9 mouse cellular contexts compared by ENCODE assay signal in the genomic region with DNA sequence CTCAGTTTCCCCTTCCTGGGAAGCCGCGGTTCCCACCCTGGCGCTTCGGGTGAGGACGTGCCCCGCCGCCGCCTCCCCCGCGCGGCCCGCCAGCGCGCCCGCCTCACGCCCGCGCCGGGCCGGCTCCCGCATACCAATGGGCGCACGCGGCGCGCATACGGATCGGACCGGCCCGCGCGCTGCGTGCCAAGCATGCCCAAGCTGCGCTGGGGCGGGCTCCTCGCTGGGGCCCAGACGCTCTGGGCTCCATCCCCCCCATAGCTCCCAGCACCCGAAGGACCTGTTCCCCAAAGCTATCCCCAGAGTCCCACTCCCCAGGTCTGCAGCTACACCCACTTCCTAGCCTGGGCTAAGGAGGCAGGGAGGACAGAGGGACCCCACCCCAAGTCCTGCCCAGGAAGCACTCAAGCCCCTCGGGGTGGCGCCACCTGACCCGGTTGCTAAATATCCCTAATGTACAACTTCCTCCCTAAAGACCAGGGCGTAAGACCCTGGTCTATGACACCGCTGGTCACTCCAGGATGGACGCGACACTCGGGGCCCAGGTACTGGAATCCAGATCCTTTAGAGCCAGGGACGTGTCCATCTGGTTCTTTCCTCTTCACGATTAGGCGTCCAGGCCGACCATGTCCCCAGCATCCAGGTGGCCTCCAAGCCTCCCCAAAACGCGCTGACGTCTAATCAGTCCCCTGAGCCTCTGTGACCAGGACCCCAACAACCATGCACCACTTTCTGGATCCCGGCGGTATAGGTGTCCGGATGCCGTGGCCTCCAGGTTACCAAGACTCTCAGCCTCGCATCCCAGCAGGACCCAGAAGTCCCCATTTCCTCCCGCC. TPM values are rescaled to one million over a fixed set of nuclear protein-coding genes. Genes with fewer than 3 reads are reported as not detected.
DNase-seq lines count a peak whose midpoint lies in the region; ATAC-seq and TF ChIP-seq lines count a peak whose summit lies in the region.
"Had no signal": no experiment of that assay in that cellular context is flagged by ENCODE, and none has a peak within 500 bp of the region (broad histone marks: within the 10 kb centered on the region; RNA-seq: fewer than 3 reads in every experiment).

No protein-coding gene starts in this region.

- H3K27me3 ChIP-seq in lung, embryonic 16.5 days (ENCODE audit: control insufficient read depth, insufficient read depth, low read depth, low read length) = peaks cover 61% of the 10 kb centered on the region
- H3K27me3 ChIP-seq in forebrain, embryonic 14.5 days (replicated peaks; ENCODE audit: control insufficient read depth, insufficient read depth, low read length) = peaks cover 53% of the 10 kb centered on the region
- H3K27me3 ChIP-seq in limb, embryonic 14.5 days (ENCODE audit: control insufficient read depth, insufficient read depth, low read length) = peaks cover 62% of the 10 kb centered on the region
- peaks cover 44% of the 10 kb centered on the region for H3K27me3 ChIP-seq in small intestine, adult 2 months (ENCODE audit: control insufficient read depth, insufficient read depth, low read length)

- TF ChIP-seq POLR2A in limb, embryonic 14.5 days (IDR thresholded peaks at IDR 0.05; ENCODE audit: borderline replicate concordance, extremely low read depth, insufficient read depth, insufficient read length) = no peak
- TF ChIP-seq POLR2A in small intestine, adult 2 months (IDR thresholded peaks at IDR 0.05; ENCODE audit: low read depth, low read length) = no peak

- ATAC-seq in lung, embryonic 16.5 days (ENCODE audit: low read depth) = 0 out of 2 replicates have a peak, but pooled peaks have one; percentile 24
- no peak for ATAC-seq in forebrain, embryonic 14.5 days
- ATAC-seq in limb, embryonic 14.5 days (ENCODE audit: low FRiP score, low read depth) = no peak

- no peaks in the 10 kb centered on the region for H3K36me3 ChIP-seq in lung, embryonic 16.5 days (ENCODE audit: control insufficient read depth, insufficient read depth, low read length)
- H3K36me3 ChIP-seq in forebrain, embryonic 14.5 days (ENCODE audit: control insufficient read depth, insufficient read depth, low read length) = no peaks in the 10 kb centered on the region
- H3K36me3 ChIP-seq in limb, embryonic 14.5 days (ENCODE audit: control insufficient read depth, insufficient read depth, low read length) = no peaks in the 10 kb centered on the region
- no peaks in the 10 kb centered on the region for H3K36me3 ChIP-seq in small intestine, adult 2 months (ENCODE audit: control insufficient read depth, insufficient read depth, low read length)

- WGBS in lung, embryonic 16.5 days = 2% methylated on average over 50 of the region's 59 CpGs
- WGBS in forebrain, embryonic 14.5 days = under 1% methylated on average over 58 of the region's 59 CpGs
- WGBS in limb, embryonic 14.5 days = 2% methylated on average over 37 of the region's 59 CpGs
- WGBS in small intestine, adult 2 months = 3% methylated on average over 57 of the region's 59 CpGs

- peak overlapping the region; percentile 40 for H3K4me3 ChIP-seq in lung, embryonic 16.5 days (ENCODE audit: low read length)
- H3K4me3 ChIP-seq in forebrain, embryonic 14.5 days (ENCODE audit: low read depth, low read length) = peak overlapping the region; percentile 25
- peak overlapping the region; percentile 23 for H3K4me3 ChIP-seq in limb, embryonic 14.5 days (replicated peaks; ENCODE audit: low read length)
- H3K4me3 ChIP-seq in small intestine, adult 2 months (ENCODE audit: low read depth, low read length) = peak overlapping the region; percentile 26

- no peak for TF ChIP-seq CTCF in small intestine, adult 2 months (IDR thresholded peaks at IDR 0.05; ENCODE audit: extremely low read depth, insufficient read length, insufficient replicate concordance, low read depth, low read length)

- no peak overlapping the region for H3K27ac ChIP-seq in lung, embryonic 16.5 days (ENCODE audit: low read length)
- no peak overlapping the region for H3K27ac ChIP-seq in forebrain, embryonic 14.5 days (ENCODE audit: low read depth, low read length)
- no peak overlapping the region for H3K27ac ChIP-seq in limb, embryonic 14.5 days (replicated peaks; ENCODE audit: low read depth, low read length)
- no peak overlapping the region for H3K27ac ChIP-seq in small intestine, adult 2 months (ENCODE audit: insufficient read depth, low read depth, low read length)

- no peak for DNase-seq in lung, postnatal 4 days
- DNase-seq in forebrain, embryonic 14.5 days (ENCODE audit: low spot score) = no peak
- no peak for DNase-seq in limb, embryonic 14.5 days (ENCODE audit: low spot score)
- DNase-seq in urinary bladder, postnatal 4 days (ENCODE audit: low spot score in 2 of 2) = no peak
- no peak for DNase-seq in adrenal gland, postnatal 4 days (ENCODE audit: low spot score in 2 of 2)
- no peak for DNase-seq in gastrocnemius, postnatal 10 days

- no peak overlapping the region for H3K9ac ChIP-seq in lung, embryonic 16.5 days (ENCODE audit: low read length)
- H3K9ac ChIP-seq in forebrain, embryonic 14.5 days (ENCODE audit: low read length) = no peak overlapping the region
- H3K9ac ChIP-seq in limb, embryonic 14.5 days (ENCODE audit: low read depth, low read length, severe bottlenecking) = no peak overlapping the region

- H3K9me3 ChIP-seq in lung, embryonic 16.5 days (ENCODE audit: control insufficient read depth, low read length) = no peaks in the 10 kb centered on the region
- H3K9me3 ChIP-seq in forebrain, embryonic 14.5 days (replicated peaks; ENCODE audit: control insufficient read depth, low read length) = no peaks in the 10 kb centered on the region
- H3K9me3 ChIP-seq in limb, embryonic 14.5 days (ENCODE audit: control insufficient read depth, low read length) = no peaks in the 10 kb centered on the region

- peak overlapping the region; percentile 60 for H3K4me2 ChIP-seq in lung, embryonic 16.5 days (ENCODE audit: low read depth, low read length)
- peak overlapping the region; percentile 42 for H3K4me2 ChIP-seq in forebrain, embryonic 14.5 days (ENCODE audit: low read length)
- peak overlapping the region; percentile 37 for H3K4me2 ChIP-seq in limb, embryonic 14.5 days (replicated peaks; ENCODE audit: low read depth, low read length, severe bottlenecking)

- peaks cover 10% of the 10 kb centered on the region for H3K4me1 ChIP-seq in lung, embryonic 16.5 days (replicated peaks; ENCODE audit: control insufficient read depth, insufficient read depth, low read length)
- peaks cover 6% of the 10 kb centered on the region; the same call in 1 of the 2 replicates for H3K4me1 ChIP-seq in forebrain, embryonic 14.5 days (ENCODE audit: control insufficient read depth, insufficient read depth, low read length)
- peaks cover 13% of the 10 kb centered on the region for H3K4me1 ChIP-seq in limb, embryonic 14.5 days (ENCODE audit: control insufficient read depth, insufficient read depth, low read length)
- peaks cover 4% of the 10 kb centered on the region; the same call in 1 of the 2 replicates for H3K4me1 ChIP-seq in small intestine, adult 2 months (ENCODE audit: control insufficient read depth, insufficient read depth, insufficient read length, low read length)

RNA-seq across cellular contexts. Expression of a gene that starts 1.5 kb away (rescaled TPM):
- polyA plus RNA-seq in lung, embryonic 16.5 days (2015; fragmentation: Nextera tagmentation; extraction: Ambion mirVana) = 0.38 and 0.39 TPM in 2 replicates
- 2.4 and 3.4 TPM in 2 replicates for polyA plus RNA-seq in forebrain, embryonic 14.5 days (2014; fragmentation: Nextera tagmentation; extraction: Ambion mirVana)
- 0.03 TPM in 2 replicates for polyA plus RNA-seq in limb, embryonic 14.5 days (2012; rRNA removed)
- 0.15 and 0.21 TPM in 2 replicates for polyA plus RNA-seq in limb, embryonic 14.5 days (2014; fragmentation: Nextera tagmentation; extraction: Ambion mirVana)
- 0.05 TPM in 1 of 2 replicates, not detected in the other for polyA plus RNA-seq in small intestine, adult 2 months (2012; rRNA removed)
- total RNA-seq in adrenal gland, postnatal 4 days (2021) = under 1 TPM in 1 of 2 experiments, not detected in 1; 0.20 TPM
- not detected for total RNA-seq in gastrocnemius, postnatal 10 days (2021)
- total RNA-seq: hematopoietic stem cell, adult 5-6 weeks had no signal

RNA-seq across cellular contexts. Expression of a gene that starts 23.4 kb away (rescaled TPM):
- polyA plus RNA-seq in lung, embryonic 16.5 days (2015; fragmentation: Nextera tagmentation; extraction: Ambion mirVana) = 34.8 and 39.1 TPM in 2 replicates
- polyA plus RNA-seq in forebrain, embryonic 14.5 days (2014; fragmentation: Nextera tagmentation; extraction: Ambion mirVana) = 67.2 and 75.4 TPM in 2 replicates
- 32.8 and 41.6 TPM in 2 replicates for polyA plus RNA-seq in limb, embryonic 14.5 days (2012; rRNA removed)
- 42.7 and 51.3 TPM in 2 replicates for polyA plus RNA-seq in limb, embryonic 14.5 days (2014; fragmentation: Nextera tagmentation; extraction: Ambion mirVana)
- polyA plus RNA-seq in small intestine, adult 2 months (2012; rRNA removed) = 156 and 330 TPM in 2 replicates
- total RNA-seq in adrenal gland, postnatal 4 days (2021) = 10 to 100 TPM; 39.1 to 39.9 TPM
- total RNA-seq in gastrocnemius, postnatal 10 days (2021) = 10 to 100 TPM; 18.8 to 18.9 TPM
